Mouse (Mus musculus): Measurements from ENCODE around the gene Pcsk4. TPM values are rescaled to one million over a fixed set of nuclear protein-coding genes. Genes with fewer than 3 reads are reported as not detected.

Gene Pcsk4
- total and polyA plus RNA-seq, 2 experiments from 2014 or later, result 7.5 to 14.6 TPM

GRCm38 (mm10) chr10:80317011-80317410 lies 12.3 kb downstream of the Pcsk4 start:
- Histone ChIP-seq H3K4me2 (ENCODE audit: low read depth, low read length, poor library complexity, severe bottlenecking) (no peak overlapping the region), H3K27me3 (ENCODE audit: insufficient read depth, low read length) (no peaks in the 10 kb centered on the region), H3K27ac (ENCODE audit: low read depth, low read length) (0 out of 2 replicates have a peak overlapping the region, but pooled peaks have one; percentile 12), H3K36me3 (ENCODE audit: insufficient read depth, low read length) (peaks cover 55% of the 10 kb centered on the region), H3K4me1 (ENCODE audit: insufficient read depth, low read length) (peaks cover 3% of the 10 kb centered on the region), H3K4me3 (ENCODE audit: low read depth, low read length) (no peak overlapping the region), H3K9me3 (ENCODE audit: low read length) (no peaks in the 10 kb centered on the region), H3K9ac (replicated peaks; ENCODE audit: low read length, poor library complexity, severe bottlenecking) (no peak overlapping the region)
- ATAC-seq (ENCODE audit: low FRiP score) (no peak), DNase-seq (ENCODE audit: low spot score) (no peak)
- no peak for TF ChIP-seq CTCF (IDR thresholded peaks at IDR 0.05)
- 59% methylated on average over 10 of the region's 10 CpGs for WGBS

GRCm38 (mm10) chr10:80316359-80316781 lies 12.9 kb downstream of the Pcsk4 start:
- Histone ChIP-seq H3K4me3 (ENCODE audit: low read depth, low read length) (no peak overlapping the region), H3K4me1 (ENCODE audit: insufficient read depth, low read length) (peaks cover 3% of the 10 kb centered on the region), H3K9ac (replicated peaks; ENCODE audit: low read length, poor library complexity, severe bottlenecking) (no peak overlapping the region), H3K36me3 (ENCODE audit: insufficient read depth, low read length) (peaks cover 62% of the 10 kb centered on the region), H3K27me3 (ENCODE audit: insufficient read depth, low read length) (no peaks in the 10 kb centered on the region), H3K27ac (ENCODE audit: low read depth, low read length) (no peak overlapping the region), H3K4me2 (ENCODE audit: low read depth, low read length, poor library complexity, severe bottlenecking) (no peak overlapping the region), H3K9me3 (ENCODE audit: low read length) (no peaks in the 10 kb centered on the region)
- ATAC-seq (ENCODE audit: low FRiP score) (no peak), DNase-seq (ENCODE audit: low spot score) (no peak)
- no peak for TF ChIP-seq CTCF (IDR thresholded peaks at IDR 0.05)
- WGBS, result 41% methylated on average over 11 of the region's 11 CpGs

GRCm38 (mm10) chr10:80315315-80315714 lies 14.0 kb downstream of the Pcsk4 start:
- ATAC-seq (ENCODE audit: low FRiP score) (no peak), DNase-seq (ENCODE audit: low spot score) (no peak)
- no peak for TF ChIP-seq CTCF (IDR thresholded peaks at IDR 0.05)
- 56% methylated on average over 27 of the region's 27 CpGs for WGBS
- Histone ChIP-seq H3K36me3 (ENCODE audit: insufficient read depth, low read length) (peaks cover 72% of the 10 kb centered on the region), H3K4me3 (ENCODE audit: low read depth, low read length) (no peak overlapping the region), H3K4me1 (ENCODE audit: insufficient read depth, low read length) (peaks cover 3% of the 10 kb centered on the region), H3K9ac (replicated peaks; ENCODE audit: low read length, poor library complexity, severe bottlenecking) (no peak overlapping the region), H3K4me2 (ENCODE audit: low read depth, low read length, poor library complexity, severe bottlenecking) (no peak overlapping the region), H3K9me3 (ENCODE audit: low read length) (no peaks in the 10 kb centered on the region), H3K27ac (ENCODE audit: low read depth, low read length) (no peak overlapping the region), H3K27me3 (ENCODE audit: insufficient read depth, low read length) (no peaks in the 10 kb centered on the region)

GRCm38 (mm10) chr10:80314494-80315001 lies 14.8 kb downstream of the Pcsk4 start:
- H3K4me3 ChIP-seq (ENCODE audit: low read depth, low read length), result no peak overlapping the region
- no peak overlapping the region for H3K4me2 ChIP-seq (ENCODE audit: low read depth, low read length, poor library complexity, severe bottlenecking)
- H3K4me1 ChIP-seq (ENCODE audit: insufficient read depth, low read length), result peaks cover under 1% of the 10 kb centered on the region
- H3K27ac ChIP-seq (ENCODE audit: low read depth, low read length), result 0 out of 2 replicates have a peak overlapping the region, but pooled peaks have one; percentile 18
- no peak for DNase-seq (ENCODE audit: low spot score)
- no peaks in the 10 kb centered on the region for H3K27me3 ChIP-seq (ENCODE audit: insufficient read depth, low read length)
- no peaks in the 10 kb centered on the region for H3K9me3 ChIP-seq (ENCODE audit: low read length)
- no peak for ATAC-seq (ENCODE audit: low FRiP score)
- WGBS, result 63% methylated on average over 16 of the region's 16 CpGs
- peaks cover 74% of the 10 kb centered on the region for H3K36me3 ChIP-seq (ENCODE audit: insufficient read depth, low read length)
- no peak for TF ChIP-seq CTCF (IDR thresholded peaks at IDR 0.05)
- H3K9ac ChIP-seq (replicated peaks; ENCODE audit: low read length, poor library complexity, severe bottlenecking), result no peak overlapping the region

GRCm38 (mm10) chr10:80313627-80314201 lies 15.6 kb downstream of the Pcsk4 start:
- no peaks in the 10 kb centered on the region for H3K9me3 ChIP-seq (ENCODE audit: low read length)
- H3K4me3 ChIP-seq (ENCODE audit: low read depth, low read length), result no peak overlapping the region
- no peak for TF ChIP-seq CTCF (IDR thresholded peaks at IDR 0.05)
- H3K9ac ChIP-seq (replicated peaks; ENCODE audit: low read length, poor library complexity, severe bottlenecking), result no peak overlapping the region
- H3K36me3 ChIP-seq (ENCODE audit: insufficient read depth, low read length), result peaks cover 82% of the 10 kb centered on the region
- no peaks in the 10 kb centered on the region for H3K4me1 ChIP-seq (ENCODE audit: insufficient read depth, low read length)
- H3K27ac ChIP-seq (ENCODE audit: low read depth, low read length), result no peak overlapping the region
- no peak for DNase-seq (ENCODE audit: low spot score)
- no peak for ATAC-seq (ENCODE audit: low FRiP score)
- H3K4me2 ChIP-seq (ENCODE audit: low read depth, low read length, poor library complexity, severe bottlenecking), result no peak overlapping the region
- WGBS, result 68% methylated on average over 20 of the region's 20 CpGs
- no peaks in the 10 kb centered on the region for H3K27me3 ChIP-seq (ENCODE audit: insufficient read depth, low read length)

- no peaks in the 10 kb centered on the region for H3K9me3 ChIP-seq (ENCODE audit: low read length)
- no peak overlapping the region for H3K4me2 ChIP-seq (ENCODE audit: low read depth, low read length, poor library complexity, severe bottlenecking)
- TF ChIP-seq CTCF (IDR thresholded peaks at IDR 0.05), result no peak
- H3K36me3 ChIP-seq (ENCODE audit: insufficient read depth, low read length), result peaks cover 86% of the 10 kb centered on the region
- H3K4me1 ChIP-seq (ENCODE audit: insufficient read depth, low read length), result no peaks in the 10 kb centered on the region
- H3K27ac ChIP-seq (ENCODE audit: low read depth, low read length), result no peak overlapping the region
- no peak overlapping the region for H3K9ac ChIP-seq (replicated peaks; ENCODE audit: low read length, poor library complexity, severe bottlenecking)
- WGBS, result 76% methylated on average over 53 of the region's 54 CpGs
- H3K4me3 ChIP-seq (ENCODE audit: low read depth, low read length), result no peak overlapping the region
- ATAC-seq (ENCODE audit: low FRiP score) (no peak), DNase-seq (ENCODE audit: low spot score) (no peak)
- H3K27me3 ChIP-seq (ENCODE audit: insufficient read depth, low read length), result no peaks in the 10 kb centered on the region
Measured at GRCm38 (mm10) chr10:80312586-80313504, 16.5 kb downstream of the Pcsk4 start.

All from midbrain, postnatal 0 days (tissue).